Mouse (Mus musculus): ENCODE results near the gene Pak6.

- TF ChIP-seq CTCF (IDR thresholded peaks at IDR 0.05; ENCODE audit: low read depth, low read length) = no peak
- TF ChIP-seq POLR2A (IDR thresholded peaks at IDR 0.05; ENCODE audit: insufficient read depth, low read length) = no peak
- TF ChIP-seq EP300 (IDR thresholded peaks at IDR 0.05; ENCODE audit: insufficient read depth, low read depth, low read length) = no peak
These were observed 20.2 kb upstream of the Pak6 start for GRCm38 (mm10) chr2:118642942-118643341.

Data from ES-Bruce4 (cell line).